Mouse (Mus musculus) C2C12 (cell line): ENCODE results near the gene Nrg3.

Experiments used
- CEBPB ChIP-seq: IDR thresholded peaks from one replicate; pipeline ENCODE4 v1.6.1; 2011; ENCODE audit warnings: low read depth, mild to moderate bottlenecking, control low read depth, moderate library complexity
- CTCF ChIP-seq: IDR thresholded peaks from one replicate; pipeline ENCODE4 v1.5.1; 2011; ENCODE audit not compliant: control insufficient read depth, insufficient read depth, insufficient read length
- FOSL1 ChIP-seq: IDR thresholded peaks from one replicate; pipeline ENCODE4 v1.8.0; 2011; ENCODE audit warnings: mild to moderate bottlenecking, low read length; ENCODE audit not compliant: poor library complexity, insufficient read depth, severe bottlenecking
- MAX ChIP-seq: IDR thresholded peaks from one replicate; pipeline ENCODE4 v1.6.1; 2011; ENCODE audit warnings: mild to moderate bottlenecking, control low read depth
- MYOD1 ChIP-seq: IDR thresholded peaks from one replicate; pipeline ENCODE4 v1.6.1; 2011; ENCODE audit warnings: low read depth; ENCODE audit not compliant: control insufficient read depth, insufficient read length
- MYOG ChIP-seq: IDR thresholded peaks from one replicate; pipeline ENCODE4 v1.6.1; 2011; ENCODE audit not compliant: control insufficient read depth, insufficient read length; ENCODE audit errors: extremely low read depth
- USF1 ChIP-seq: IDR thresholded peaks from one replicate; pipeline ENCODE4 v1.6.1; 2011; ENCODE audit warnings: low read depth, mild to moderate bottlenecking, control low read depth, moderate library complexity

- TF ChIP-seq CTCF (no peak), CEBPB (no peak), MAX (no peak), USF1 (no peak), MYOG (no peak), MYOD1 (no peak), FOSL1 (no peak)
These were observed 698.1 kb downstream of the Nrg3 start for GRCm38 (mm10) chr14:38774811-38775210.
